Mouse (Mus musculus) neural tube, embryonic 12.5 days (tissue): ENCODE results near the gene Stn1. TPM values are rescaled to one million over a fixed set of nuclear protein-coding genes. Genes with fewer than 3 reads are reported as not detected.
A peak's percentile ranks its signal among the peaks of the same experiment; 100 is the strongest.
"Not testable (repeated sequence)": the region's sequence is repeated elsewhere in the genome, so short reads cannot be mapped to it uniquely, and the experiment has no call there.

Experiments
- ATAC-seq: fragments of 200-750 bp; cut with Nextera tagmentation; 2 replicates; pipeline ENCODE4 v1.8.0; 2017; ENCODE audit warnings: low read depth, mild to moderate bottlenecking, moderate TSS enrichment, moderate library complexity; ENCODE audit not compliant: low FRiP score
- H3K27ac ChIP-seq: fragments of 300-500 bp; sonication (generic); 2 replicates; pipeline ENCODE4 v1.5.1; 2016
- H3K27me3 ChIP-seq: fragments of 300-500 bp; sonication (generic); replicated peaks from 2 replicates; pipeline ENCODE4 v1.6.1; 2016; ENCODE audit warnings: mild to moderate bottlenecking
- H3K36me3 ChIP-seq: fragments of 300-500 bp; sonication (generic); 2 replicates; pipeline ENCODE4 v1.6.1; 2016; ENCODE audit warnings: mild to moderate bottlenecking
- H3K4me1 ChIP-seq: fragments of 300-500 bp; sonication (generic); 2 replicates; pipeline ENCODE4 v1.6.1; 2016
- H3K4me2 ChIP-seq: fragments of 300-500 bp; sonication (generic); replicated peaks from 2 replicates; pipeline ENCODE4 v1.6.1; 2016; ENCODE audit warnings: mild to moderate bottlenecking
- H3K4me3 ChIP-seq: fragments of 300-500 bp; sonication (generic); 2 replicates; pipeline ENCODE4 v1.5.1; 2016
- H3K9ac ChIP-seq: fragments of 300-500 bp; sonication (generic); 2 replicates; pipeline ENCODE4 v1.6.1; 2016; ENCODE audit warnings: mild to moderate bottlenecking
- H3K9me3 ChIP-seq: fragments of 300-500 bp; sonication (generic); 2 replicates; pipeline ENCODE4 v1.6.1; 2016; ENCODE audit warnings: mild to moderate bottlenecking
- WGBS: fragments of 180-500 bp; shearing (Covaris S2); methylation state at CpG from one replicate; pipeline ENCODE4 v1.1.7; 2016; 5-methylcytosine and 5-hydroxymethylcytosine counted together
- polyA plus RNA-seq: library from polyadenylated mRNA; unstranded; fragments of >200 nt; fragmentation: Nextera tagmentation; extraction: Ambion mirVana; gene quantifications from 2 replicates; pipeline ENCODE4 v1.2.1, GENCODE M21; 2016

Stn1 gene
- polyA plus RNA-seq, result 38.4 and 39.8 TPM in 2 replicates

GRCm38 (mm10) chr19:47537300-47537792 lies at the start of gene Stn1:
Gene Stn1, minus strand, starts transcription at chr19:47537507.
- peaks cover 9% of the 10 kb centered on the region; the same call in 1 of the 2 replicates for H3K36me3 ChIP-seq
- WGBS, result 5% methylated on average over 10 of the region's 10 CpGs
- no peaks in the 10 kb centered on the region for H3K9me3 ChIP-seq
- H3K4me3 ChIP-seq, result peak within 1 kb of the TSS; percentile 45
- peak within 1 kb of the TSS; percentile 61 for H3K4me2 ChIP-seq
- H3K27me3 ChIP-seq, result no peaks in the 10 kb centered on the region
- H3K27ac ChIP-seq, result no peak within 1 kb of the TSS
- peaks cover 15% of the 10 kb centered on the region; the same call in 1 of the 2 replicates for H3K4me1 ChIP-seq
- peak within 1 kb of the TSS; percentile 54 for H3K9ac ChIP-seq
- 0 out of 2 replicates have a peak, but pooled peaks have one; percentile 23 for ATAC-seq

- Histone ChIP-seq H3K4me1 (peaks cover 2% of the 10 kb centered on the region; the same call in 1 of the 2 replicates), H3K27me3 (no peaks in the 10 kb centered on the region), H3K9me3 (no peaks in the 10 kb centered on the region), H3K4me3 (no peak overlapping the region), H3K4me2 (no peak overlapping the region), H3K36me3 (no peaks in the 10 kb centered on the region), H3K27ac (no peak overlapping the region), H3K9ac (no peak overlapping the region)
- ATAC-seq, result no peak
- WGBS, result 95% methylated on average over 1 of the region's 1 CpGs
Observed at GRCm38 (mm10) chr19:47587009-47587408, 49.7 kb upstream of the Stn1 start.

- no peak overlapping the region for H3K27ac ChIP-seq
- H3K4me3 ChIP-seq, result no peak overlapping the region
- peaks cover 12% of the 10 kb centered on the region for H3K4me1 ChIP-seq
- WGBS, result 79% methylated on average over 1 of the region's 1 CpGs
- no peaks in the 10 kb centered on the region for H3K9me3 ChIP-seq
- no peak overlapping the region for H3K4me2 ChIP-seq
- H3K36me3 ChIP-seq, result no peaks in the 10 kb centered on the region
- no peak overlapping the region for H3K9ac ChIP-seq
- no peaks in the 10 kb centered on the region for H3K27me3 ChIP-seq
- no peak for ATAC-seq
Observed at GRCm38 (mm10) chr19:47585772-47586171, 48.5 kb upstream of the Stn1 start.

GRCm38 (mm10) chr19:47579788-47580631 lies 42.7 kb upstream of the Stn1 start:
- Histone ChIP-seq H3K4me2 (peak overlapping the region; percentile 90), H3K36me3 (no peaks in the 10 kb centered on the region), H3K9ac (peak overlapping the region; percentile 95), H3K27ac (peak overlapping the region; percentile 85; the same call in 1 of the 2 replicates), H3K4me1 (peaks cover 19% of the 10 kb centered on the region), H3K4me3 (peak overlapping the region; percentile 89), H3K27me3 (no peaks in the 10 kb centered on the region), H3K9me3 (no peaks in the 10 kb centered on the region)
- WGBS, result under 1% methylated on average over 94 of the region's 96 CpGs
- peak; percentile 81 for ATAC-seq

GRCm38 (mm10) chr19:47579225-47579787 lies 42.0 kb upstream of the Stn1 start, which contains the start of gene Slk:
Gene Slk, plus strand, starts transcription at chr19:47579678.
- Histone ChIP-seq H3K4me3 (peak within 1 kb of the TSS; percentile 89), H3K9ac (peak within 1 kb of the TSS; percentile 95), H3K27me3 (no peaks in the 10 kb centered on the region), H3K36me3 (no peaks in the 10 kb centered on the region), H3K9me3 (no peaks in the 10 kb centered on the region), H3K4me2 (peak within 1 kb of the TSS; percentile 90), H3K4me1 (peaks cover 19% of the 10 kb centered on the region), H3K27ac (peak within 1 kb of the TSS; percentile 85; the same call in 1 of the 2 replicates)
- ATAC-seq, result peak; percentile 94
- WGBS, result under 1% methylated on average over 81 of the region's 83 CpGs

- no peaks in the 10 kb centered on the region for H3K36me3 ChIP-seq
- H3K4me3 ChIP-seq, result peak overlapping the region; percentile 89
- H3K27me3 ChIP-seq, result no peaks in the 10 kb centered on the region
- 12% methylated on average over 13 of the region's 13 CpGs for WGBS
- peak overlapping the region; percentile 90 for H3K4me2 ChIP-seq
- ATAC-seq, result no peak
- no peaks in the 10 kb centered on the region for H3K9me3 ChIP-seq
- peaks cover 19% of the 10 kb centered on the region for H3K4me1 ChIP-seq
- H3K9ac ChIP-seq, result peak overlapping the region; percentile 95
- no peak overlapping the region; the same call in 1 of the 2 replicates for H3K27ac ChIP-seq
Observed at GRCm38 (mm10) chr19:47578581-47579224, 41.4 kb upstream of the Stn1 start.

GRCm38 (mm10) chr19:47573718-47574117 lies 36.4 kb upstream of the Stn1 start:
- ATAC-seq, result no peak
- Histone ChIP-seq H3K27ac (no peak overlapping the region), H3K9me3 (no peaks in the 10 kb centered on the region), H3K36me3 (no peaks in the 10 kb centered on the region), H3K4me2 (no peak overlapping the region), H3K9ac (no peak overlapping the region), H3K4me1 (peaks cover 2% of the 10 kb centered on the region; the same call in 1 of the 2 replicates), H3K4me3 (no peak overlapping the region), H3K27me3 (no peaks in the 10 kb centered on the region)
- WGBS, result 83% methylated on average over 3 of the region's 3 CpGs

GRCm38 (mm10) chr19:47571981-47572380 lies 34.7 kb upstream of the Stn1 start:
- not testable (repeated sequence) for H3K4me1 ChIP-seq, H3K9me3 ChIP-seq, H3K4me3 ChIP-seq, H3K27me3 ChIP-seq, H3K27ac ChIP-seq, H3K36me3 ChIP-seq, H3K4me2 ChIP-seq, H3K9ac ChIP-seq, ATAC-seq
- 63% methylated on average over 4 of the region's 4 CpGs for WGBS

- ATAC-seq, result no peak
- 82% methylated on average over 5 of the region's 5 CpGs for WGBS
- H3K4me1 ChIP-seq, result no peaks in the 10 kb centered on the region
Observed at GRCm38 (mm10) chr19:47570042-47570441, 32.7 kb upstream of the Stn1 start.

GRCm38 (mm10) chr19:47565994-47566393 lies 28.7 kb upstream of the Stn1 start:
- no peak overlapping the region for H3K27ac ChIP-seq
- no peaks in the 10 kb centered on the region for H3K4me1 ChIP-seq
- no peaks in the 10 kb centered on the region for H3K9me3 ChIP-seq
- no peak overlapping the region for H3K4me3 ChIP-seq
- H3K4me2 ChIP-seq, result no peak overlapping the region
- H3K36me3 ChIP-seq, result no peaks in the 10 kb centered on the region
- 90% methylated on average over 8 of the region's 8 CpGs for WGBS
- no peak for ATAC-seq
- H3K27me3 ChIP-seq, result no peaks in the 10 kb centered on the region
- H3K9ac ChIP-seq, result no peak overlapping the region

More at GRCm38 (mm10) chr19:47570042-47570441, 32.7 kb upstream of the Stn1 start:
- no peaks in the 10 kb centered on the region for H3K9me3 ChIP-seq
- no peak overlapping the region for H3K9ac ChIP-seq
- no peaks in the 10 kb centered on the region for H3K36me3 ChIP-seq
- no peaks in the 10 kb centered on the region for H3K27me3 ChIP-seq
- no peak overlapping the region for H3K27ac ChIP-seq
- H3K4me3 ChIP-seq, result no peak overlapping the region
- no peak overlapping the region for H3K4me2 ChIP-seq

- H3K4me3 ChIP-seq, result no peak overlapping the region
- H3K36me3 ChIP-seq, result no peaks in the 10 kb centered on the region
- no peaks in the 10 kb centered on the region for H3K9me3 ChIP-seq
- H3K27me3 ChIP-seq, result no peaks in the 10 kb centered on the region
- H3K4me2 ChIP-seq, result no peak overlapping the region
- no peak overlapping the region for H3K27ac ChIP-seq
- H3K4me1 ChIP-seq, result no peaks in the 10 kb centered on the region
- H3K9ac ChIP-seq, result no peak overlapping the region
- no peak for ATAC-seq
- 69% methylated on average over 17 of the region's 17 CpGs for WGBS
Observed at GRCm38 (mm10) chr19:47565031-47565654, 27.8 kb upstream of the Stn1 start.
